Mouse (Mus musculus): ENCODE measurements at regions not wholly inside any gene's neighbourhood (a gene's known extent, or its start where the extent isn't known, plus 50 kb on each side); places are given as distances from the start of the nearest gene placed in this dataset.

DNA sequence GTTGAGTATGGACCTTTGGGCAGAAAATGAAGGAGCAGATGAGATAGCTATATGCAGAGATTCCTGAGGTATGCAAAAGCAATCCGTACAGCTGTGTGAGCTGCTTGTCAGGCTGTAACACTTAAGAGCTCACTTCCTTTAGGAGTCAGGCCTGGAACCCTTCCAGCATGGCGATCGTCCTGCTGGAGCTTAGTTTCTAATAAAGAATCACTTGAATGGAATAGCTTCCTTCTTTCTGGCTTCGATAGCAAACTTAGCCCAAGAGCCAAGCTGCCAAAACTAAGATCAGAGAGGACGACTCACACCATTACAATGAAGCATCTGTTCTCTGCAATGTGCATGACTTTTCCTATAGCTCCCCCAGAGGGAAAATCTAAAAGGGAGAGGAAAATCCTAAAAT is 253.4 kb upstream of the Amot start:
- peak; percentile 0 for DNase-seq (ENCODE audit: low read depth)

DNA sequence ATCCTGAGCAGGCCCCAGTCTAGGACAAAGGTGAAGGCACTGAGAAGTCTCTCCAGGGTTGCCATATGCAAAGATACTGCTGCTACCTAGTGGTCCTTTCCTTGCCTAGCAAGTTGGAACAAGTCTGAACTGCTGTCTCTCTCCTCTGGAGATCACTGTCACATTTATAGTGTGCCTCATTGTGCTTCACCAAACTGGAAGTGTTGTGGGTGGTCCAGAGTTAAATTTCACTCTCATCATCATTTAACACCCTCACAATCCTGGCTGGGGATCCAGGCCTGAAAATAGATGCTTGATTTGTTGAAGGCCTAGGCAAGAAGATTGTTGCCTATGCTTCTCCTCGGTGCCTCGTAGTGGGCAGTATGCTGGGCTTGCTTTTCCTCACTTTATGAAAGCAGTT is 248.4 kb upstream of the Amot start:
- DNase-seq (ENCODE audit: low read depth): no peak

Measured in fibroblast of lung, adult 2 months (primary cell).